Mouse (Mus musculus): ENCODE data around the gene Chrd. TPM values are rescaled to one million over a fixed set of nuclear protein-coding genes. Genes with fewer than 3 reads are reported as not detected.
A peak's percentile ranks its signal among the peaks of the same experiment; 100 is the strongest.

Chrd gene
- 6.3 and 8.2 TPM in 2 replicates for polyA plus RNA-seq (2014; fragmentation: Nextera tagmentation; extraction: Ambion mirVana)

DNA sequence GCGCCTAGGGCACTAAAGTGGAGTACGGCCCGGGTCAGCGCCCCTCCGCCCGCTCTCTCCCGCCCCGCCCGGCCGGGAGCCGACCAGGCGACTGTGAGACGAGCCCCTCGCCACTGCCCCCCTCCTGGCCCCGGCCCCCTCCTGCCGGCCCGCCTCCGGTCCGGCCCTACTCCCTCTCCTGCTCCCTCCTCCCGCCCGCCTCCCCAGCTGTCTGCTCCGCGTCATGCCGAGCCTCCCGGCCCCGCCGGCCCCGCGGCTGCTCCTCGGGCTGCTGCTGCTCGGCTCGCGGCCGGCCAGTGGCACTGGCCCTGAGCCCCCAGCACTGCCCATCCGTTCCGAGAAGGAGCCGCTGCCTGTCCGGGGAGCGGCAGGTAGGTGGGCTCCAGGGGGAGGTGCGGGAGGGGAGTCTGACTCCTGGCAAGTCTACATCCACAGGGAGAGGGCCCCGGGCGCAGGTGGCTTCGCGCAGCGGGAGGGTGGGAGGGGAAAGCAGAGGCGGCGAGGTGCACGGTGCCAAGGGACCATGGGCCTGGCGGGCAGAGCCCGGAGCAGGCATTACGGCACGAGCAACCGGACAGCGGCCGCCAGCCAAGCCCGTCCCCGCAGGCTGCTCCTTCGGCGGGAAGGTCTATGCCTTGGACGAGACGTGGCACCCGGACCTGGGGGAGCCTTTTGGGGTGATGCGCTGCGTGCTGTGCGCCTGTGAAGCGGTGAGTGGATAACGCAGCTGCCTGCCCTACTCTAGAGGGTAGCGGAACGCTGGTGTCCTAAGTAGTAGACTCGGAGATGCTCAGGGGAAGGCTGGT is at the start of gene Chrd:
TSS of gene Chrd (plus strand) at position 203 of the 806 bp plus-strand sequence.
- Histone ChIP-seq H3K36me3 (ENCODE audit: control insufficient read depth, insufficient read depth, low read length) (peaks cover 8% of the 10 kb centered on the region; the same call in 1 of the 2 replicates), H3K9ac (replicated peaks; ENCODE audit: low read length) (peak within 1 kb of the TSS; percentile 83), H3K4me2 (ENCODE audit: low read length) (peak within 1 kb of the TSS; percentile 97), H3K4me1 (ENCODE audit: control insufficient read depth, insufficient read depth, low read length) (peaks cover 12% of the 10 kb centered on the region), H3K27me3 (ENCODE audit: control insufficient read depth, insufficient read depth, low read length) (peaks cover 19% of the 10 kb centered on the region), H3K27ac (replicated peaks; ENCODE audit: low read depth, low read length) (peak within 1 kb of the TSS; percentile 71), H3K4me3 (replicated peaks; ENCODE audit: low read depth, low read length) (peak within 1 kb of the TSS; percentile 72), H3K9me3 (ENCODE audit: control insufficient read depth, low read length) (no peaks in the 10 kb centered on the region)
- peak; percentile 75 for DNase-seq
- ATAC-seq (ENCODE audit: low FRiP score, low TSS enrichment): peak; percentile 81
- WGBS: under 1% methylated on average over 66 of the region's 70 CpGs

DNA sequence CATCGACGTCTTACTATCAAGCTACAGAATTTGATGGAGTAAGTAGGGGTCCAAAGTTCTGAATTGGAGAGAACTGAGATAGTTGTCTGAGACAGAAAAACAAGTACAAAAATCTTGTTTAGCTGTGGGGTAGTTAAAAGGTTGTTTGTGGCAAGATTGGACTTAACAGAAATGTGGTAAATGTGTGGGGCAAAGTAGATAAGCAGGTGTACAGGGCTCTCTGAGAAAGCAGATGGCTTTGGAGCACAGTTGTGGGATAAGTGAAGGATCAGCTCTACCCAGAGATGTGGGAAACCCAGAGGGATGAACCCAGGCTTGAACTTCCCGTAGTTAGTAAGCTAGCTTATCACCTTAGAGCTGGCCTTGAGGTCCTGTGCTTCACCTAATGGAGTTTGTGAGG is 42.2 kb upstream of the Chrd start:
- Histone ChIP-seq H3K9ac (replicated peaks; ENCODE audit: low read length) (no peak overlapping the region), H3K4me3 (replicated peaks; ENCODE audit: low read depth, low read length) (no peak overlapping the region), H3K36me3 (ENCODE audit: control insufficient read depth, insufficient read depth, low read length) (peaks cover 63% of the 10 kb centered on the region), H3K27me3 (ENCODE audit: control insufficient read depth, insufficient read depth, low read length) (no peaks in the 10 kb centered on the region), H3K4me2 (ENCODE audit: low read length) (no peak overlapping the region), H3K27ac (replicated peaks; ENCODE audit: low read depth, low read length) (no peak overlapping the region), H3K4me1 (ENCODE audit: control insufficient read depth, insufficient read depth, low read length) (peaks cover 20% of the 10 kb centered on the region), H3K9me3 (ENCODE audit: control insufficient read depth, low read length) (no peaks in the 10 kb centered on the region)
- DNase-seq (no peak), ATAC-seq (ENCODE audit: low FRiP score, low TSS enrichment) (no peak)
- 92% methylated on average over 3 of the region's 3 CpGs for WGBS

DNA sequence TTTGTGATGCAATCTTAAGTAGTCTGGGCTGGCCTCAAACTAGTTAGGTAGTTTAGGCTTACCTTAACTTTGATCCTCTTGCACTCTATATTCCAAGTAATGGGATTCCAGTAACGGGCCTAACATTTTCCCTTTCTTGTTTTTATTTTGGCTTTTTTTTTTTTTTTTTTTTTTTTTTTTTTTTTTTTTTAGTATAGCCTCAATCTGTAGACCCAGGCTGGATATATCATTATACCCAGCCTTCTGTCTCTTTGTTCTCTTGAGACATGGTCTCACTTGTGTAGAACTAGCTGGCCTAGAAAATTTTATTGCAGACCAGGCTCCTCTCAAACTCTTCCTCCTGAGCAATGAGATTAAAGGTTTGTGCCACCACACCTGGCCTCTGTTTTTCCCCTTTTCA is 41.3 kb upstream of the Chrd start:
- H3K27ac ChIP-seq (replicated peaks; ENCODE audit: low read depth, low read length): no peak overlapping the region
- H3K4me2 ChIP-seq (ENCODE audit: low read length): no peak overlapping the region
- H3K4me1 ChIP-seq (ENCODE audit: control insufficient read depth, insufficient read depth, low read length): peaks cover 28% of the 10 kb centered on the region
- no peak overlapping the region for H3K9ac ChIP-seq (replicated peaks; ENCODE audit: low read length)
- H3K4me3 ChIP-seq (replicated peaks; ENCODE audit: low read depth, low read length): no peak overlapping the region
- DNase-seq: no peak
- H3K36me3 ChIP-seq (ENCODE audit: control insufficient read depth, insufficient read depth, low read length): peaks cover 55% of the 10 kb centered on the region
- WGBS: 83% methylated on average over 1 of the region's 1 CpGs
- no peaks in the 10 kb centered on the region for H3K27me3 ChIP-seq (ENCODE audit: control insufficient read depth, insufficient read depth, low read length)
- H3K9me3 ChIP-seq (ENCODE audit: control insufficient read depth, low read length): no peaks in the 10 kb centered on the region
- ATAC-seq (ENCODE audit: low FRiP score, low TSS enrichment): no peak

DNA sequence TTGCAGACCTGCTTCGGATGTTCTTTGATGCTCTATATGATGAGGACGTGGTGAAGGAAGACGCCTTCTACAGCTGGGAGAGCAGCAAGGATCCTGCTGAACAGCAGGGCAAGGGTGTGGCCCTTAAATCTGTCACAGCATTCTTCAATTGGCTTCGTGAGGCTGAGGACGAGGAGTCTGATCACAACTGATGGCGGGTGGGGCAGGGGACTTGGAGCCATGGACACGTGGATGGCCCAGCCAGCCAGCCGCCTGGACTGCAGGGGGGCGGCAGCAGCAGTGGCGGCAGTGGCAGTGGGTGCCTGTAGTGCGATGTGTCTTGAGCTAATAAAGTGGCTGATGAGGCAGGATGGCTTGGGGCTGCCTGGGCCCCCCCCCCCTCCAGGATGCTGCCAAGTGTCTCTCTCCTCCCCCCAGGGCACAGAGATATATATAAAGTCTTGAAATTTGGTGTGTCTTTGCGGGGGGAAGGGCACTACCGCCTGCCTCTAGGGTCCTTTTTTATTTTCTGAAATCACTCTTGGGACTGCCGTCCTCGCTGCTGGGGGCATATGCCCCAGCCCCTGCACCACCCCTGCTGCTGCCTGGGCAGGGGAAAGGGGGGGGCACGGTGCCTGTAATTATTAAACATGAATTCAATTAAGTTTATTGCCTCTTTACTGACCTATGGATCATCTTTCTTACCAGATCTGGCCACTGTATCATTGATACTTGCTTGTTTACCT is 40.5 kb upstream of the Chrd start:
- peaks cover 31% of the 10 kb centered on the region for H3K4me1 ChIP-seq (ENCODE audit: control insufficient read depth, insufficient read depth, low read length)
- peak overlapping the region; percentile 81 for H3K4me2 ChIP-seq (ENCODE audit: low read length)
- ATAC-seq (ENCODE audit: low FRiP score, low TSS enrichment) (no peak), DNase-seq (no peak)
- H3K36me3 ChIP-seq (ENCODE audit: control insufficient read depth, insufficient read depth, low read length): peaks cover 47% of the 10 kb centered on the region
- 41% methylated on average over 16 of the region's 16 CpGs for WGBS
- H3K4me3 ChIP-seq (replicated peaks; ENCODE audit: low read depth, low read length): peak overlapping the region; percentile 57; the same call in 1 of the 2 replicates
- no peaks in the 10 kb centered on the region for H3K9me3 ChIP-seq (ENCODE audit: control insufficient read depth, low read length)
- peak overlapping the region; percentile 93 for H3K27ac ChIP-seq (replicated peaks; ENCODE audit: low read depth, low read length)
- no peaks in the 10 kb centered on the region for H3K27me3 ChIP-seq (ENCODE audit: control insufficient read depth, insufficient read depth, low read length)
- peak overlapping the region; percentile 82; the same call in 1 of the 2 replicates for H3K9ac ChIP-seq (replicated peaks; ENCODE audit: low read length)

DNA sequence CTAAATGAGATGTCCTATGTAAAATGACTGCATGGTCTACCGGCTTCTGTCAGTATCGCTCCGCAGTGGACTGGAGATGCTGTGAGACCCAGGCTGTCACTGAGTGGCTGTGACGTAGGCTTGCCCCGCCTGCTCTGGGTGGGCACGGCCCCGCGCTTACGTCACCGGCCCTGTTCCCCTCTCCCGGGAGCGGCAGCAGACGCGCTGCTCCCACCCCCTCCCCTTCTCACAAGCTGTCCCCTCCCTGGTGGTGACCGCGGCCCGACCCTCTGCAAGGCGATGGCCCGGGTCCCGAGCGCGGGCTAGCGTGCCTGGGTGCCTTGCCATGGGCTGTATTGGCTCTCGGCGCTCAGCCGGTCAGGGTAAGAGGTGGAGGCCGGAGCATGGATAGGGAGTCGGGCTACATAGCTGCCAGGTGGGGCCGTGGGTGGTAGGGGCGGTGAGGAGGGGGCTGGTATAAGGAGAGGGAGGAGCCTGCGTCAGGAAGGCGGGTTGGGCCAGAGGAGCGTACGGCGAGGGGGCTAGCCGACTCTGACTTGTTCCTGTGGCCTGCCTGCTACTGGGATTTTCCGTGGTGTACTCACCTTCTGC is 39.7 kb upstream of the Chrd start, which contains the start of gene Fam131a:
TSS of gene Fam131a (plus strand) at position 131 of the 591 bp plus-strand sequence.
- DNase-seq (peak; percentile 96), ATAC-seq (ENCODE audit: low FRiP score, low TSS enrichment) (peak; percentile 94)
- peak within 1 kb of the TSS; percentile 81 for H3K4me2 ChIP-seq (ENCODE audit: low read length)
- peaks cover 39% of the 10 kb centered on the region for H3K36me3 ChIP-seq (ENCODE audit: control insufficient read depth, insufficient read depth, low read length)
- peak within 1 kb of the TSS; percentile 57 for H3K4me3 ChIP-seq (replicated peaks; ENCODE audit: low read depth, low read length)
- peak within 1 kb of the TSS; percentile 82 for H3K9ac ChIP-seq (replicated peaks; ENCODE audit: low read length)
- no peaks in the 10 kb centered on the region for H3K9me3 ChIP-seq (ENCODE audit: control insufficient read depth, low read length)
- H3K4me1 ChIP-seq (ENCODE audit: control insufficient read depth, insufficient read depth, low read length): peaks cover 31% of the 10 kb centered on the region
- H3K27me3 ChIP-seq (ENCODE audit: control insufficient read depth, insufficient read depth, low read length): no peaks in the 10 kb centered on the region
- H3K27ac ChIP-seq (replicated peaks; ENCODE audit: low read depth, low read length): peak within 1 kb of the TSS; percentile 93
- under 1% methylated on average over 37 of the region's 37 CpGs for WGBS

DNA sequence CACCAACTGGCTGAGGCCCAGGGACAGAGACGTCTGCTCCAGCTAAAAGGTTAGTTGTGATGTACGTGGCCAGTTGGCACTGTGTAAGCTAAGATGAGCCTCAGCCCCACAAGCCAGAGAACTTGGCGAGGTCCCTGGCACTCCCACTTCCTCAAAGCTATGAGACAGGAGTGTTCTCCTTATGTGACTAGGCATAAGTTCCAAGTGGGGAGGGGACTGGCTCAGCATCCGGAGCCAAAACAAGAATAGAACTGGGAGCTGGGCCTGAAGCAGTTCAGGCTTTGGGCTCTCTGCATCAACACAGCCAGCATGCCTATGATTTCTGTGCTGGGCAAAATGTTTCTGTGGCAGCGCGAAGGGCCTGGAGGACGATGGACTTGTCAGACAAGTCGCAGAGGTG is 38.1 kb upstream of the Chrd start:
- 74% methylated on average over 8 of the region's 8 CpGs for WGBS
- H3K4me1 ChIP-seq (ENCODE audit: control insufficient read depth, insufficient read depth, low read length): peaks cover 31% of the 10 kb centered on the region
- peak overlapping the region; percentile 82 for H3K4me2 ChIP-seq (ENCODE audit: low read length)
- DNase-seq (no peak), ATAC-seq (ENCODE audit: low FRiP score, low TSS enrichment) (no peak)
- no peaks in the 10 kb centered on the region for H3K27me3 ChIP-seq (ENCODE audit: control insufficient read depth, insufficient read depth, low read length)
- H3K9ac ChIP-seq (replicated peaks; ENCODE audit: low read length): no peak overlapping the region
- H3K4me3 ChIP-seq (replicated peaks; ENCODE audit: low read depth, low read length): 0 out of 2 replicates have a peak overlapping the region, but pooled peaks have one; percentile 43
- no peak overlapping the region for H3K27ac ChIP-seq (replicated peaks; ENCODE audit: low read depth, low read length)
- no peaks in the 10 kb centered on the region for H3K9me3 ChIP-seq (ENCODE audit: control insufficient read depth, low read length)
- H3K36me3 ChIP-seq (ENCODE audit: control insufficient read depth, insufficient read depth, low read length): peaks cover 35% of the 10 kb centered on the region

DNA sequence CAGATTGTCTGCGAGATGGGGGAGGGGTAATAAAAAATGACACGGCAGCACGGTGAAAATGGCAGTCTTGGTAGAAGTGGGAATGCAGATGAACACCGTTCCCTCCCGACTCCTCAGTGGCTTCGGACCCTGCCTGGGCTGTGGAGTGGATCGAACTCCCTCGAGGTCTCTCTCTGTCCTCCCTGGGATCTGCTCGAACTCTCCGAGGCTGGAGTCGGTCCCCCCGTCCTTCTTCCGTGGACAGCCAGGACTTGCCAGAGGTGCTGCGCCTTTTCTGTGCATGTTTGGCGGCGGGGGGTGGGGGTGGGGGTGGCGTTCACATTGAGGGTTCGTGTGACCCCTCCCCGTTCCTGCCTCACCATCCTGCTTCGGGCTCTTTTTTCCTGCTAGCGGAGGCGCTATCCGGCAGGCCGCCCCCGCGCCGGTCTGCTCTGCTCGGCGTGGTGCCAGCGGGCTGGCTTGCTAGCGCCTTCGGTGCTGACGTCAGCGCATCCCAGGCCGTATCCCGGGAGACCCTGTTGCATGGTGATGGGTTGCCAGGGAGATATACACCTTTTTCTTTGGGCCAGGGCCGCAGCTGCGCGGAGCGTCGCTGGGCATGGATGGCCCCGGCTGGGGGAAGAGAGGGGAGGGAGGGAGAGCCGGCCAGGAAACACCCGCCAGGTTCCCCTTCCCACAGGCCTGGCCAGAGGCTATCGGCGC is 37.2 kb upstream of the Chrd start:
- Histone ChIP-seq H3K4me1 (ENCODE audit: control insufficient read depth, insufficient read depth, low read length) (peaks cover 31% of the 10 kb centered on the region), H3K9ac (replicated peaks; ENCODE audit: low read length) (peak overlapping the region; percentile 66), H3K36me3 (ENCODE audit: control insufficient read depth, insufficient read depth, low read length) (peaks cover 35% of the 10 kb centered on the region), H3K4me2 (ENCODE audit: low read length) (peak overlapping the region; percentile 82), H3K4me3 (replicated peaks; ENCODE audit: low read depth, low read length) (peak overlapping the region; percentile 43), H3K27me3 (ENCODE audit: control insufficient read depth, insufficient read depth, low read length) (no peaks in the 10 kb centered on the region), H3K27ac (replicated peaks; ENCODE audit: low read depth, low read length) (peak overlapping the region; percentile 80), H3K9me3 (ENCODE audit: control insufficient read depth, low read length) (no peaks in the 10 kb centered on the region)
- DNase-seq (peak; percentile 97), ATAC-seq (ENCODE audit: low FRiP score, low TSS enrichment) (peak; percentile 81)
- under 1% methylated on average over 46 of the region's 46 CpGs for WGBS

DNA sequence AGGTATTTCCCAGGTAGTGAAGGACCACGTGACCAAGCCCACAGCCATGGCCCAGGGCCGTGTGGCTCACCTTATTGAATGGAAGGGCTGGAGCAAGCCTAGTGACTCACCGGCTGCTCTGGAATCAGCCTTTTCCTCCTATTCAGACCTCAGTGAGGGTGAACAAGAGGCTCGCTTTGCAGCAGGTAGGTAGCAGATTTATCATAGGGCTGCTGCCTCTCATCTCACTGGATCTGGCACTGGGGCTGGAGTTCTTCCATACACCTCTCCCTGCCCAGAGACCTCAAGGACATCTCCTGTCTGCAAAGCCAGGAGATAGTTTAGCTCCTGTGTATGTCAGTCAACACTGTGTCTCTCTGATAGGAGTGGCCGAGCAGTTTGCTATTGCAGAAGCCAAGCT is 33.7 kb upstream of the Chrd start:
- peaks cover 33% of the 10 kb centered on the region for H3K4me1 ChIP-seq (ENCODE audit: control insufficient read depth, insufficient read depth, low read length)
- no peak for DNase-seq

More for the DNA sequence above, 33.7 kb upstream of the Chrd start:
- H3K9ac ChIP-seq (replicated peaks; ENCODE audit: low read length): no peak overlapping the region
- no peak for ATAC-seq (ENCODE audit: low FRiP score, low TSS enrichment)
- WGBS: 81% methylated on average over 5 of the region's 5 CpGs
- H3K27me3 ChIP-seq (ENCODE audit: control insufficient read depth, insufficient read depth, low read length): no peaks in the 10 kb centered on the region
- no peaks in the 10 kb centered on the region for H3K9me3 ChIP-seq (ENCODE audit: control insufficient read depth, low read length)
- H3K4me3 ChIP-seq (replicated peaks; ENCODE audit: low read depth, low read length): no peak overlapping the region
- peaks cover 41% of the 10 kb centered on the region for H3K36me3 ChIP-seq (ENCODE audit: control insufficient read depth, insufficient read depth, low read length)
- no peak overlapping the region for H3K4me2 ChIP-seq (ENCODE audit: low read length)
- H3K27ac ChIP-seq (replicated peaks; ENCODE audit: low read depth, low read length): no peak overlapping the region
